Mouse (Mus musculus): ENCODE measurements around the gene Cenpu.
"Not testable (repeated sequence)": the region's sequence is repeated elsewhere in the genome, so short reads cannot be mapped to it uniquely, and the experiment has no call there.

Cenpu gene

GRCm38 (mm10) chr8:46550058-46550457, 1.8 kb upstream of the Cenpu start:
- DNase-seq (ENCODE audit: low read depth, low spot score): no peak

- no peak for DNase-seq (ENCODE audit: low read depth, low spot score)
These were observed 799 bp upstream of the Cenpu start for GRCm38 (mm10) chr8:46551029-46551428.

- DNase-seq (ENCODE audit: low read depth, low spot score): no peak
These were observed 575 bp downstream of the Cenpu start for GRCm38 (mm10) chr8:46552441-46552765.

- DNase-seq (ENCODE audit: low read depth, low spot score): peak; percentile 21
These were observed 7.6 kb downstream of the Cenpu start for GRCm38 (mm10) chr8:46559428-46559827.

GRCm38 (mm10) chr8:46562333-46562732, 10.5 kb downstream of the Cenpu start:
- no peak for DNase-seq (ENCODE audit: low read depth, low spot score)

GRCm38 (mm10) chr8:46566914-46567529, 15.2 kb downstream of the Cenpu start:
- no peak for DNase-seq (ENCODE audit: low read depth, low spot score)

GRCm38 (mm10) chr8:46567946-46568345, 16.1 kb downstream of the Cenpu start:
- DNase-seq (ENCODE audit: low read depth, low spot score): no peak

GRCm38 (mm10) chr8:46568942-46569341, 17.1 kb downstream of the Cenpu start:
- DNase-seq (ENCODE audit: low read depth, low spot score): no peak

GRCm38 (mm10) chr8:46569659-46570441, 18.0 kb downstream of the Cenpu start:
- no peak for DNase-seq (ENCODE audit: low read depth, low spot score)

GRCm38 (mm10) chr8:46570673-46571072, 18.8 kb downstream of the Cenpu start:
- DNase-seq (ENCODE audit: low read depth, low spot score): no peak

- no peak for DNase-seq (ENCODE audit: low read depth, low spot score)
These were observed 21.6 kb downstream of the Cenpu start for GRCm38 (mm10) chr8:46573446-46573845.

GRCm38 (mm10) chr8:46573964-46574363, 22.1 kb downstream of the Cenpu start:
- DNase-seq (ENCODE audit: low read depth, low spot score): no peak

- DNase-seq (ENCODE audit: low read depth, low spot score): no peak
These were observed 27.0 kb downstream of the Cenpu start for GRCm38 (mm10) chr8:46578794-46579193.

GRCm38 (mm10) chr8:46584328-46584727, 32.5 kb downstream of the Cenpu start:
- not testable (repeated sequence) for DNase-seq (ENCODE audit: low read depth, low spot score)

GRCm38 (mm10) chr8:46585576-46585975, 33.7 kb downstream of the Cenpu start:
- no peak for DNase-seq (ENCODE audit: low read depth, low spot score)

- no peak for DNase-seq (ENCODE audit: low read depth, low spot score)
These were observed 36.1 kb downstream of the Cenpu start for GRCm38 (mm10) chr8:46587911-46588310.

- no peak for DNase-seq (ENCODE audit: low read depth, low spot score)
These were observed 36.8 kb downstream of the Cenpu start for GRCm38 (mm10) chr8:46588663-46589062.

- DNase-seq (ENCODE audit: low read depth, low spot score): no peak
These were observed 41.2 kb downstream of the Cenpu start for GRCm38 (mm10) chr8:46593067-46593466.

- no peak for DNase-seq (ENCODE audit: low read depth, low spot score)
These were observed 41.9 kb downstream of the Cenpu start for GRCm38 (mm10) chr8:46593772-46594171.

GRCm38 (mm10) chr8:46595593-46595992, 43.8 kb downstream of the Cenpu start:
- DNase-seq (ENCODE audit: low read depth, low spot score): no peak

GRCm38 (mm10) chr8:46596530-46596929, 44.7 kb downstream of the Cenpu start:
- DNase-seq (ENCODE audit: low read depth, low spot score): no peak

GRCm38 (mm10) chr8:46597411-46597810, 45.6 kb downstream of the Cenpu start:
- DNase-seq (ENCODE audit: low read depth, low spot score): no peak

GRCm38 (mm10) chr8:46598114-46598513, 46.3 kb downstream of the Cenpu start:
- DNase-seq (ENCODE audit: low read depth, low spot score): no peak
